Mouse (Mus musculus) right cerebral cortex, postnatal 10 days (tissue): Measurements from ENCODE around the gene Ros1.

Experiments
- DNase-seq, 2 experiments: peaks; one replicate each; pipeline ENCODE4 v3.0.0; 2021; ENCODE audit warnings: low spot score in 2 of 2

The Ros1 gene

GRCm38 (mm10) chr10:52022413-52023212, 172.4 kb downstream of the Ros1 start, which contains the start of gene Vgll2:
Vgll2 (plus strand) TSS chr10:52022502.
- DNase-seq, result peak; percentile 41 to 43

GRCm38 (mm10) chr10:52021736-52022394, 173.2 kb downstream of the Ros1 start:
- DNase-seq, result no peak

- DNase-seq, result no peak
Measured at GRCm38 (mm10) chr10:52021231-52021630, 173.8 kb downstream of the Ros1 start.

- DNase-seq, result no peak
Measured at GRCm38 (mm10) chr10:52018471-52018870, 176.6 kb downstream of the Ros1 start.
